Mouse (Mus musculus) ovary, postnatal 14 days (tissue): ENCODE results near the gene Zfp131.

Experiments
- DNase-seq: peaks from one replicate; pipeline ENCODE4 v3.0.0; 2022; ENCODE audit warnings: low spot score

The Zfp131 gene

GRCm38 (mm10) chr13:119755141-119755547, 35.5 kb downstream of the Zfp131 start:
- no peak for DNase-seq

GRCm38 (mm10) chr13:119754635-119755020, 36.1 kb downstream of the Zfp131 start:
- no peak for DNase-seq

- no peak for DNase-seq
These were observed 36.6 kb downstream of the Zfp131 start for GRCm38 (mm10) chr13:119753859-119754634.

GRCm38 (mm10) chr13:119746930-119747329, 43.8 kb downstream of the Zfp131 start:
- no peak for DNase-seq

- DNase-seq, result no peak
These were observed 47.2 kb downstream of the Zfp131 start for GRCm38 (mm10) chr13:119743470-119743869.

GRCm38 (mm10) chr13:119742711-119743415, 47.8 kb downstream of the Zfp131 start:
- DNase-seq, result no peak

- DNase-seq, result no peak
These were observed 49.1 kb downstream of the Zfp131 start for GRCm38 (mm10) chr13:119741390-119742237.

GRCm38 (mm10) chr13:119731448-119731847, 59.2 kb downstream of the Zfp131 start:
- DNase-seq, result no peak

- DNase-seq, result no peak
These were observed 61.3 kb downstream of the Zfp131 start for GRCm38 (mm10) chr13:119729406-119729805.

GRCm38 (mm10) chr13:119727608-119728387, 62.9 kb downstream of the Zfp131 start:
- DNase-seq, result no peak

GRCm38 (mm10) chr13:119724541-119724940, 66.1 kb downstream of the Zfp131 start:
- no peak for DNase-seq

- no peak for DNase-seq
These were observed 67.3 kb downstream of the Zfp131 start for GRCm38 (mm10) chr13:119723368-119723767.

GRCm38 (mm10) chr13:119722447-119722846, 68.2 kb downstream of the Zfp131 start:
- DNase-seq, result no peak

GRCm38 (mm10) chr13:119716105-119716504, 74.6 kb downstream of the Zfp131 start:
- DNase-seq, result no peak
